Mouse (Mus musculus) MN1 (cell line): ENCODE measurements at regions not wholly inside any gene's neighbourhood (a gene's known extent, or its start where the extent isn't known, plus 50 kb on each side); places are given as distances from the start of the nearest gene placed in this dataset.

ENCODE experiments used
- DNase-seq: peaks from one replicate; pipeline ENCODE4 v3.0.0-alpha.2; 2016; ENCODE audit warnings: low spot score

GRCm38 (mm10) chr8:8391321-8391720, 269.7 kb downstream of the Efnb2 start:
- DNase-seq, result no peak

DNA sequence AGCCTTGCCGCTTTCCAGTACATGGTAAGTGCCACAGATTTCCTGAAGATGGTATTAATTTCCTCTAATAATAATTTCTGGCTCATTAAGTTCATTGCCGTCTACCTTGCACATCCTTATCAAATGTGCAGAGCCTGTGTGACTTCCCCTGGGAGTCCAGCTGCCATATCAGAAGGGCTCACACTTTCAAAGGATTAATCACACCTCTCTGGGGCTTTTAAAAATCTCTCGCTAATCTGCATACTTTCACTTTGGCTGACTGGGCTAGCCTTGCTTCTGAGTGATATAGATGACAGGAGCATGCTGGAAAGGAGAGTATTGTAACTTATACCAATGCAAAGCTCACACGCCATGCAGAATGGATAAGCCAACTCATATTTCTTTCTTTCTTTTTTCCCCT, 282.8 kb downstream of the Efnb2 start:
- no peak for DNase-seq

DNA sequence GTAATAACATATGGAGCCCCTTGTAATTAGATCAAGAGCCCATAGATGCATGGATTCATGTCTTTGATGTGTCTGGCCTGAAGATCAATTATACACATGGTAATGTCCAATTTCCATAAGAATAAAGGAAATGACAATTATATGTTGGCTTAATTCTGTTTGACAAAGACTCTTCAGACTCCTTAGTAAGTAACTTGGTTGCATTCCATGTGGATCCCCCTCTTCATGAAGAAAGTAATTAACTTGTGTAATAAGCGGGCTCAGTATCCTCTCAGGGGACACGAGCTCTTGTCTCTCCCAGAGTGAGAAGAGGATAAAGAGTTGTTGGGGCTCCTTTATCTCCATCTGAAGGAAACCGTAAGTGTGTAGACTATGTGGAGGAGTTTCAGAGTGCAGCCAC, 284.3 kb downstream of the Efnb2 start:
- no peak for DNase-seq

GRCm38 (mm10) chr8:8376379-8376778, 284.7 kb downstream of the Efnb2 start:
- no peak for DNase-seq

- DNase-seq, result no peak
Measured at GRCm38 (mm10) chr8:8367282-8367871, 293.7 kb downstream of the Efnb2 start.

DNA sequence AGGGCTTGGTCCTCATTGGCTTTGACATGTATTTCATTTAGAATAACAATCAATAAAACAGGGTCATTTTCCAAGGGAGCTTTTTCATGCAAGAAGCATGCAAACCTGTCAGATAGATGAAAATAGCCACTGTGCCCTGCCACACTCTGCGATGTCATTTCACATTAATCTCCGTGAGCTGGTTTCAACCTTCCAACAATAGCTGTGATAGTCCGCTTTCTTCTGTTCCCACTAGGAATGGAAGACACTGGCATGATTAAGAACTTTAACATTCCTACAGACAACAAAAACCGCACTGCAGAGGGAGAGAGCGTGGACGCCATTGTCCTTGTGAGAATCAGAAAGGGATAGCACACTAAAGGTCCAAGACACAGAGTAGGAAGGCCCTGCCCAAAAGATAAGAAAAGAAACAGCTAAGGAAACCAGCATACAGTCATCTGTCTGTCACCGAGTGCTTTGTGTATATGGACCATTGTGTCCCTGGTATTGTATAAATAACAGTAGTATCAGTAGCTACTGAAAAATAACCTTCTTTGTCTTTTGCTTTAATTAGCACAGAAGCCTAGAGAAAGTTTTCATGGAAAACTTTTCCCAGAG, 299.0 kb downstream of the Efnb2 start:
- DNase-seq, result no peak

DNA sequence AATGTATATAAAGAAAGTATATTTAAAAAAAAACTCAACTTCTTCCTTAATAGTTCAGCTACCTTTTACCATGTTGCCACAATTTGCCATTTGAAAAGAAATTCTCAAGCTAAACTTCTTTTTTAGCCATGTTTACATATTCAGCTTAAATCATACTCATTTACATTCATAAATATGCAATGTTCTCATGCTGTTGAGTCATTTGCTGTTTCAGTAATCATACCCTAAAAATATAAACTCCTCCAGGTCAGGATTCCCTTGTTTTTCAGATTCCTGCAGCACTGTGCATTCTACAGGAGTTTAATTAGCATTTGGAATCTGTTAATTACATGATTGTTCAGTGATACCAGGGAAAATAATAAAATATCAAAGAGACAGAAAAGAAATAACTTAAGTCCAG, 300.5 kb downstream of the Efnb2 start:
- no peak for DNase-seq

DNA sequence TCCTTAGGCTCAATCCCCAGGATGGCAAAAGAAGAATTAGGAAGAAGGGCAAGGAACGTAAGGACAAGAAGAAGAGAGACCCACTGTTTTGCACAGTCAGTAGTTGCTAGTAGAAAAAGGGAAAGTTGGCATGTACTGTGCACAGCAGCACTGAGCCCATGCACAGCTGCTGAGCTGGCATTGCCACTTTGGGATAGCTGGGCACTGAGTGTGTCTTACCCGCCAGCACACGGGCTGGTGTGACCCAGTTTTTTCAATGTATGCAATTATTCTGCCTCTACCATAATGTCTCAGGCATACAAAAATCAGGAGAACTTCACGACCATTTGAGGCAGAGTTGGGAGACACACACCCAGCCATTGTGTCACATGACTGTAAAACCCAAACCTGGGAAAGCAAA, 306.1 kb downstream of the Efnb2 start:
- no peak for DNase-seq

GRCm38 (mm10) chr8:8344661-8345060, 316.4 kb downstream of the Efnb2 start:
- no peak for DNase-seq

- DNase-seq, result no peak
Measured at GRCm38 (mm10) chr8:8335256-8335972, 325.6 kb downstream of the Efnb2 start.

DNA sequence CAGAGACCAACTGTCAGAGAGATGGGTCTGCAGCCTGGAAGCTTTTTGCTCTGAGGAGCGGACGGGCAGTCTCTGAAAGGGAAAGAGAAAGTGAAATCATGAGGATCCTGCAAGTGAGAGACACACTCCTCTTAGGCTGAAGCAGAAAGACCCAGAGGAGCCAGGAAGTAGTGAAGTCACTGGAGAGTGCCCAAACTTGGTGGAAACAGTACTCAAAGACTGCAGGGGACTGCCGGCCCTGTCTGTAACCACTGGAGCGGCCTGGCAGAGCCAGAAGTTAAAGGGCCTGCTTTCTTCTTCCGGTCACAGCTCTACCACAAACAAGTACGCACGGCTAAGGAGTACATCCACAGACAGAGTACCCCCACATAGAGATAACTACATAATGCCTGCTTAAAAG, 326.5 kb downstream of the Efnb2 start:
- DNase-seq, result no peak

DNA sequence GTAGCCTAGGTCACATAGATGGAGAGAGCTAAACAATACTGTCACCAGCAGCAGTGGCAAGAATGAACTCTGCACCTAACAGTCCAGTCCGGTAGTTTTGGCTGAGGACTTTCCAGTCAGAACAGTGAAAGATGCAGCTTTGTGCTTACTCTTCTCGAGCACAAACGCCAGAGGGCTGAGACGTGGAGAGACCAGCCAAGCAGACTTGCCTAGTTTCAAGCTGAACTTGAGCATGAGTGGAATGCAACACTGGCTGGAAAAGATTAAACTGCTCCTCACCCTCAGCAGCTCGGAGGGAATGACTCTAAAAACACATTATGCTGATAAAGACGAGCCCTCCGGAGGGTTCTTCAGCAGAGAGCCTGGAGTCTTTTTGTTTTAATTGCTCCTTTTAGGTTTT, 329.8 kb downstream of the Efnb2 start:
- no peak for DNase-seq

DNA sequence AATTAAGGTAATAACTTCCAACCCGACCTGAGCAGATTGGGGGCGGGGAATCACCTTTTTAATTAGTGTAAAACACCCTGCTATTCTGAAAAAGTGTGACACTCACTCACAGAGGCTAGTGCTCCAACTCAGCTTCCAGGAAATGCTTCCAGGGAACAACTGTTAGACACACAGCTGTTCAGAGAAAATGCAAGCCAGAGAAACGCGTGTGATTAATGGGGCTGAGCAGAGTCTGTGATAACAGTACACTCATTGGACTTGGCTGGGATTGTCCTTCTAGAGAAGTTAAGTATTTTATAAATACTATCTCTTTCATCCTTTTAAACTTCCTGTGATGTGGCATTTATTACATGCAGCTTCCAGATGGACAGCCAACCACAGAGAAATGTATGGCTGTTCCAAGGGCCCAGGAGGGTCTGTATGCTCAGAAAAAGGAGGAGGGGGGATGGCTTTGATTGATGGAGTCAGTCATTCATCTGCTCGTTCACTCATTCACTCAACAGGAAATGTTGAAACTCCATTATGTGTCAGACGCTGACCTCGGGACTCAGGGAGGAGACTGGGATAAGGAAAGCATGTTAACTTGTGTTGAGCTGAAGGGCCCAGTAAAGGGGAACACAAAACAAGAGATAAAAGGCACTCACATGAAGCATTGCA, 332.9 kb downstream of the Efnb2 start:
- no peak for DNase-seq

GRCm38 (mm10) chr8:8326066-8326834, 334.8 kb downstream of the Efnb2 start:
- DNase-seq, result no peak

GRCm38 (mm10) chr8:8325420-8325819, 335.6 kb downstream of the Efnb2 start:
- DNase-seq, result no peak

DNA sequence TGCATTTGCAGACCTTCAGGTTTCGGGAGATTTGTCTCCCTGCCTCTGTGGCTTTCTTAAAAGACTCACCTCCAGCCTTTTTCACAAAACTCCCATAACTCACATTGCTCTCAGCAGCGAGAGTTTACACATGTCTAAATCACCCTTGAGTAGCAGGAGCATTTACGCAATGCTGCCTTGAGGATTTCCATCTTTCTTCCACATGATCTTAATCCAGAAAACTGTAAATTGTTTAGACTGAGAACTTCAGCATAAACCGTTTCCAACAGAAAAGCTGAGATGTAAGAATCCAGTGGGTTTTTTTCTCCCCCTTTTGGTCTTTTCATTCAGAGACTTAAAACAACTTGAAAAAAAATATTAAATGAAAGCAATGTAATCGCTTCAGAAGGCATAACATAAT, 336.5 kb downstream of the Efnb2 start:
- no peak for DNase-seq

DNA sequence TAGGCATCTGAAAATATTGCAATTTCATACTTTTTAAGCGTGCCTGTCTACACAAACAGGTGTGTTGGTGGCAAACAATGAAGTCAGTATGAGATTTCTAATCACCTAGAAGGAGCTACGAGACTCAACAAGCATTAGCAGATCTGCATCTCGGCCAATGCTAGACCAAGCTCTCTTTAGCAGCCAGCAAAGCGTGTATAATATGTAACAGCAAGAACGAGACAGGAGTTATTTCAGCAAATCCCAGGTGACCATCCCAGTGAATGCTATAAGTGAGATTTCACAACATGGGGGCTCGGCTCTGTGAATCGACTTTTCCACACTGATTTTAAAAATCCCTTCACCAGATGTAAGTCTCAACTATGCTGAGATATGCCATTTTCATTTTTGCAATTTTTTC, 352.8 kb downstream of the Efnb2 start:
- no peak for DNase-seq

DNA sequence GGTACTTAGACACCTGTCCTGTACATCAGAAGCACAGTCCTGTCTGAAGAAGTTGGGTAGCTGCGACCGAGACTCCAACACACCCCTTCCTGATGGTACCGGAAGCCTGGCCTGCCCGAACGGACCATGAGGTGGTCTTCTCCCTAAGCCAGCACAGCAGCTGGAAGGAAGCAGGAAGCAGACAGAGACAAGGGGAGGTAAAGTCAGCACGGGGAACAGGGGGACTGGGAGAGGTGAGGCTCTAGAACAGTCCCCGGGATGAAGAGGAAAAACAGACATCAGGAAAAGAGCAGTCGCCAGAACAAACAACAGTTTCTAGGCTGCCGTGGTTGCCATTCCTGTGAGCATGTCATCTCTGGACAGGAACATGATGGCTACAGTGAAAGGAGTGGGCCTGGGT, 353.6 kb downstream of the Efnb2 start:
- DNase-seq, result no peak

DNA sequence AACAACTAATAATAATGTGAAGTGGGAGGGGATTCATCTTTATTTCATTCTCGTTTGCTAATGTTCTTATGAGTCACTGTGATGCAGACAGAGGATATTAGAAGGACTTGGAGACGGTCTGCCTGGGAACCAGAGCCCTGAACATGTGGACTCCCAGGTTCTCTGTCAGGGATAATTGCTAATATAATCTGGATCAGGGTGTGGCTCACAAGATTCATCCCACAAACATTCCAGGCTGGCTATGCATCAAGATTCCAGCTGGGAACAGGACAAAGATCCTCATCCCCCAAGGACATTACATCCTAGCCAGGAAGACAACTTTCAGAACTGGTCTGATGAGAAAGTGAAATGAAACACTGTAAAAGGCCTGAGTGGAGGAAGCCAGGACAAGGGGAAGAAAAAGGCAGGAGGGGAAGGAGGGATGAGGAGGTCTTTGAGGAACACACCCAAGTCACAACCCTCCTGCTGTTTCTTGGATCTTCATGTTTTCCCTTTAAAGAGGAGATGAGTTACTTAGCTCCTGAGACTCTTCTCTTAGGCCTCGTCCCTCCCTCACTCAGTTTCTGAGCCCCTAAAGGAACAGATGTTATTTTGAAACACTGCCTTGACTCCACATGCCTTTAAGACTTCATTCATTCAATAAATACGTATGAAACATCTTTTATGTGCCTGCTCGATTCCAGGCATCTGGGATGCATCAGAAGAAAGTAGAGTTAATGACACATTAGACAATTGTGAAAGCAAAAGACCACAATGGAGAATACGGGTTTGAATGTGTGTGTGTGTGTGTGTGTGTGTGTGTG, 360.9 kb downstream of the Efnb2 start:
- no peak for DNase-seq

- DNase-seq, result no peak
Measured at GRCm38 (mm10) chr8:8292577-8293247, 368.3 kb downstream of the Efnb2 start.

DNA sequence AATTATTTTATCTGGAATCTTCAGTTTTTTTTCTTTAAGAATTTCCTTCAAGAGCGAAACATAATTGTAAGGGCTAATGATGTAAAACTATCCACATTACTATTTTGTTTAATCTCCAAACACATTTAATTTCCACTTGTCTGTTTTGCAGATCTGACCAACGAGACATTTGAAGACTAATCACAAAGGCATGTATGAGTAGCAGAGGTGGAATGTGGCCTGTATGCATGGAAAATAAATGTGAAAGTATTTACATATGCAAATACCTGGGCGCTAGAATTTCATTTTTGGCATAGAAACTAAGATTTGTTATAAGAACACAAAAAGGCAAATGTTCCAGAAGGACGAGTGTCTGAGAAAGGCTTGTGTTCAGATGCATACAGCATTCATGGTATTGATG, 375.2 kb downstream of the Efnb2 start:
- DNase-seq, result no peak
